Mouse (Mus musculus) small intestine, adult 2 months (tissue): ENCODE measurements around the gene Slc6a5.

Experiments
- CTCF ChIP-seq: fragments of 200-500 bp; IDR thresholded peaks from 2 replicates; pipeline ENCODE4 v1.5.1; 2012; ENCODE audit warnings: low read depth, mild to moderate bottlenecking, control low read depth, inconsistent platforms, low read length, moderate library complexity, mixed read lengths; ENCODE audit not compliant: insufficient replicate concordance, insufficient read length; ENCODE audit errors: extremely low read depth
- POLR2A ChIP-seq: fragments of 200-500 bp; IDR thresholded peaks from 2 replicates; pipeline ENCODE4 v1.6.1; 2012; ENCODE audit warnings: low read depth, mild to moderate bottlenecking, control low read depth, inconsistent platforms, low read length, moderate library complexity

GRCm38 (mm10) chr7:49920751-49921150, 10.8 kb downstream of the Slc6a5 start:
- no peak for TF ChIP-seq POLR2A
- TF ChIP-seq CTCF: no peak
